Mouse (Mus musculus) C2C12 (cell line): ENCODE measurements around the gene Prkar2b.

Source experiments
- CTCF ChIP-seq: IDR thresholded peaks from one replicate; pipeline ENCODE4 v1.5.1; 2011; ENCODE audit not compliant: control insufficient read depth, insufficient read depth, insufficient read length
- FOSL1 ChIP-seq: IDR thresholded peaks from one replicate; pipeline ENCODE4 v1.8.0; 2011; ENCODE audit warnings: mild to moderate bottlenecking, low read length; ENCODE audit not compliant: poor library complexity, insufficient read depth, severe bottlenecking
- USF1 ChIP-seq: IDR thresholded peaks from one replicate; pipeline ENCODE4 v1.6.1; 2011; ENCODE audit warnings: low read depth, mild to moderate bottlenecking, control low read depth, moderate library complexity

DNA sequence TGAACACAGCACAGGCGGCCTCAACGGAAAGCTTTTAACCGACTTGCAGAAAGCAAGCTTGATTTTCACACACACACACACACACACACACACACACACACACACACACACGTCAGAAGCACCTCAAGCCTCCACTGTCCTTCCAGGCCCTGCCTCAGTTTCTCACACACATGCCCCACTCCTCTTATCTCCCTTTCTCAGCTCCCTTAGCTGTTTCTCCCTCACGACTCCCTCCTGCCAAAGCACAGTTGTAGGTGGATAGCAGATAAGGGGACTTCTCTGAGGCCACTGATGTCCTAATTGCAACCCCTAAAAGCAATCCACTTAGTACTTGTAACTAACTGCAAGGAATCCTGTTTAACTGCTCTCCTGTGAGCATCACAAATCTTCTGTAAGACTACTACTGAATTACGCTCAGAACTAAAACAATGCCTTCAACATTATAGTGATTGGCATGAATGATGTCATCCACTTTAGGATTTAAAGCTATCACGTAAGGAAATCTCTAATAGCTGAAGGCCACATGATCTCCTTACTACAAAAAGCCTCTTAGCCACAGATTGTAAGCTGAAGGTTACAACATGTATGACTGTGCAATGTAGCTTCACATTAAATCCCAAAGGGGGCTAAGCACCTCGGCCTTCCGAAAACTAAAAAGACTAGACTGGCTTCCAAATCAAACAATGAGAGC lies 6.5 kb downstream of the Prkar2b start:
- no peak for TF ChIP-seq CTCF
- TF ChIP-seq USF1, result no peak
- TF ChIP-seq FOSL1, result no peak
